Comparison of ENCODE assay signal across 8 mouse cellular contexts in the genomic region with DNA sequence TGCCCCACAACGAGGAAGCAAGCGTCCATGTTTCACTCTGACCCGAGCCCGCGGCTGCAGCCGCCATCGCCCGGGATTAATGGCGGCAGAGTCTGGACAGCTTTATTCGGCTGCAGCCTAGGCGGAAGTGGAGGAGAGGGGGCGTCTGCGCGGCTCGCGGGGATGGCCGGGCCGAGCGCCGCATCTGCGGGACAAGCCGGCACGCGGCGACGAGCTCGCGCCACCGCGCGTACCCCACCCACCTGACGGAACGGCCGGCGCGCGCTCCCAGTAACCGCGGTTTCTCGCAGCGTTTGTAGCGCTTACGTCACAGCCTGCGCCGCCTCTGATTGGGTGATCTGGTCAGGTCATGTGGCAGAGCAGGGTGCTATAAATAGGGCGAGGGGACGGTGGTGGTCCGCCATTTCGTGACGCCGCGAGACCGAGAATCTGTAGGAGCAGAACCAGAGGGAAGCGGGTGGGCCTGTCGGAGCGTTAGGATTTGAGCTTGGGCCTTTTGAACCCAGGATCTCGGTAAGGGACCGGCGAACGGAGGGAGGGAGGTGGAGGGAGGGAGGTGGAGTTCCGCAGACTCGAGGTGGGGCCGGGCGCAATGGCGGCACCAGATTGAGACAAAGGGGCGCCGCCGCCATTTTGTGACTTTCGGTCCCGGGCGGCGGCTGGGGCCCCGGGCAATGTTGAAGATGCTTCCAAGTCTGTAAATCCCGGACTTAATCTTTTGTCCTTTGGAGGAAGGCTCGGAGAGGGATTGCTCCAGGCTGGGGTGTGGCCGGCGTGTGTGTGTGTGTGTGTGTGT. TPM values are rescaled to one million over a fixed set of nuclear protein-coding genes. Genes with fewer than 3 reads are reported as not detected.
DNase-seq lines count a peak whose midpoint lies in the region; ATAC-seq and TF ChIP-seq lines count a peak whose summit lies in the region.

A gene (plus strand): TSS at position 355 of the 796 bp plus-strand sequence.

- H3K9me3 ChIP-seq in hindbrain, embryonic 10.5 days: no peaks in the 10 kb centered on the region
- H3K9me3 ChIP-seq in lung, postnatal 0 days (ENCODE audit: low read length): no peaks in the 10 kb centered on the region

- ATAC-seq in frontal cortex, adult (ENCODE audit: low TSS enrichment): peak; percentile 95
- peak; percentile 98 for ATAC-seq in lung, postnatal 0 days

- H3K4me3 ChIP-seq in hindbrain, embryonic 10.5 days: peak within 1 kb of the TSS; percentile 88
- peak within 1 kb of the TSS; percentile 91 for H3K4me3 ChIP-seq in lung, postnatal 0 days (ENCODE audit: low read depth, low read length)

- peak; percentile 65; the same call in 1 of the 2 replicates for TF ChIP-seq EP300 in lung, postnatal 0 days (IDR thresholded peaks at IDR 0.05)

- H3K4me1 ChIP-seq in hindbrain, embryonic 10.5 days (replicated peaks): peaks cover 35% of the 10 kb centered on the region
- H3K4me1 ChIP-seq in lung, postnatal 0 days (ENCODE audit: insufficient read depth, low read depth, low read length): peaks cover 4% of the 10 kb centered on the region; the same call in 1 of the 2 replicates

- DNase-seq in MEL-GATA-1-ER (ENCODE audit: extremely low read depth, low read depth): peak; percentile 89
- DNase-seq in cerebellum, adult 8-10 months: peak; percentile 98
- DNase-seq in hindbrain, embryonic 10.5 days (ENCODE audit: low spot score): peak; percentile 99
- DNase-seq in layer of hippocampus, adult 9-11 months: peak; percentile 99
- peak; percentile 99 for DNase-seq in lung, postnatal 0 days (ENCODE audit: low spot score)
- DNase-seq in ovary, postnatal 14 days (ENCODE audit: low spot score): peak; percentile 98
- DNase-seq in thymus, postnatal 14 days: peak; percentile 99

- H3K4me2 ChIP-seq in lung, postnatal 0 days (replicated peaks; ENCODE audit: low read depth, low read length): peak within 1 kb of the TSS; percentile 63

- H3K27ac ChIP-seq in hindbrain, embryonic 10.5 days: peak within 1 kb of the TSS; percentile 99
- H3K27ac ChIP-seq in lung, postnatal 0 days (ENCODE audit: low read length): peak within 1 kb of the TSS; percentile 97

- H3K27me3 ChIP-seq in hindbrain, embryonic 10.5 days (ENCODE audit: insufficient read depth, poor library complexity, severe bottlenecking): no peaks in the 10 kb centered on the region
- H3K27me3 ChIP-seq in lung, postnatal 0 days (replicated peaks; ENCODE audit: insufficient read depth, low read length): no peaks in the 10 kb centered on the region

- peak within 1 kb of the TSS; percentile 96 for H3K9ac ChIP-seq in lung, postnatal 0 days (replicated peaks; ENCODE audit: low read depth)

- no peak for TF ChIP-seq CTCF in lung, postnatal 0 days (IDR thresholded peaks at IDR 0.05)

- H3K36me3 ChIP-seq in hindbrain, embryonic 10.5 days: peaks cover 35% of the 10 kb centered on the region
- peaks cover 5% of the 10 kb centered on the region; the same call in 1 of the 2 replicates for H3K36me3 ChIP-seq in lung, postnatal 0 days (ENCODE audit: insufficient read depth, low read length)

- WGBS in hindbrain, embryonic 10.5 days: under 1% methylated on average over 77 of the region's 77 CpGs
- under 1% methylated on average over 73 of the region's 77 CpGs for WGBS in lung, postnatal 0 days

RNA-seq across cellular contexts. Expression of the gene that starts here (rescaled TPM):
- polyA plus RNA-seq in hindbrain, embryonic 10.5 days (2016; fragmentation: Nextera tagmentation; extraction: Ambion mirVana): 723 and 795 TPM in 2 replicates
- 229 and 238 TPM in 2 replicates for polyA plus RNA-seq in lung, postnatal 0 days (2015; fragmentation: Nextera tagmentation; extraction: Ambion mirVana)

Comparison
In these comparisons a context has a peak if more than half of its experiments do, and no peak if none do; other contexts are left out.
1. Peak in every context shown above with its lines: DNase-seq, ATAC-seq, H3K4me3 ChIP-seq and H3K27ac ChIP-seq.